Mouse (Mus musculus) myocyte (in vitro differentiated cells): ENCODE data around the gene Btk.

Experiments
- CEBPB ChIP-seq: IDR thresholded peaks from 2 replicates; pipeline ENCODE4 v1.6.1; 2011; ENCODE audit warnings: mild to moderate bottlenecking, moderate library complexity; ENCODE audit not compliant: poor library complexity, insufficient read depth, severe bottlenecking
- POLR2A ChIP-seq: IDR thresholded peaks from one replicate; pipeline ENCODE4 v1.6.1; 2011; ENCODE audit warnings: low read depth, mild to moderate bottlenecking, control low read depth, moderate library complexity; ENCODE audit not compliant: insufficient read length
- TCF12 ChIP-seq: IDR thresholded peaks from one replicate; pipeline ENCODE4 v1.6.1; 2011; ENCODE audit warnings: mild to moderate bottlenecking, control low read depth; ENCODE audit not compliant: poor library complexity, insufficient read depth, severe bottlenecking

DNA sequence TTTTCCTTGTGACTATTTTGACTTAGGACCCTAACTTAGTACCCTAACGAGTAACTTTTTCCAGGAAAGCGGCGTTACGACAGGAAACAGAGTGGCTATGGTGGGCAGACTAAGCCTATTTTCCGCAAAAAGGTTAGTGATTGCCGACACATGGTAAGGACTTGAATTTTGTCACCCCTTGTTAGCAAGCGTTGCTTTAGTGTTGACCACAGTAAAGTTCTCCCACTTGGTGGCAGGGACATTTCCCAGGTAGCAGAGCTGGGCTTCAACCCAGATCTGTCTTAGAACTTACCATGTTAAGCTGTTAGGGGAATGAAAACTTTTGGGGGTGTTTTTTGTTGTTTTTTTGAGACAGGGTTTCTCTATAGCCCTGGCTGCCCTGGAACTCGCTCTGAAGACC is 3.1 kb upstream of the Btk start:
- no peak for TF ChIP-seq TCF12
- no peak for TF ChIP-seq CEBPB
- TF ChIP-seq POLR2A = no peak
